Mouse (Mus musculus) forebrain, embryonic 14.5 days (tissue): ENCODE data around the gene Fbxo11. TPM values are rescaled to one million over a fixed set of nuclear protein-coding genes. Genes with fewer than 3 reads are reported as not detected.

ENCODE experiments used
- ATAC-seq: fragments of 200-750 bp; cut with Nextera tagmentation; 2 replicates; pipeline ENCODE4 v1.8.0; 2017; ENCODE audit warnings: mild to moderate bottlenecking, moderate library complexity
- DNase-seq: peaks from one replicate; pipeline ENCODE4 v3.0.0-alpha.2; 2015; ENCODE audit warnings: low spot score
- H3K27ac ChIP-seq: fragments of 300-500 bp; sonication (generic); 2 replicates; pipeline ENCODE4 v1.5.1; 2014; ENCODE audit warnings: low read depth, mild to moderate bottlenecking, control low read depth, low read length, moderate library complexity
- H3K27me3 ChIP-seq: fragments of 300-500 bp; sonication (generic); replicated peaks from 2 replicates; pipeline ENCODE4 v1.6.1; 2014; ENCODE audit warnings: low read length, control low read depth, mixed read lengths; ENCODE audit not compliant: control insufficient read depth, insufficient read depth
- H3K36me3 ChIP-seq: fragments of 300-500 bp; sonication (generic); 2 replicates; pipeline ENCODE4 v1.6.1; 2014; ENCODE audit warnings: low read length, control low read depth; ENCODE audit not compliant: control insufficient read depth, insufficient read depth
- H3K4me1 ChIP-seq: fragments of 300-500 bp; sonication (generic); 2 replicates; pipeline ENCODE4 v1.6.1; 2014; ENCODE audit warnings: antibody characterized with exemption, low read length, control low read depth; ENCODE audit not compliant: control insufficient read depth, insufficient read depth
- H3K4me2 ChIP-seq: fragments of 300-500 bp; sonication (generic); 2 replicates; pipeline ENCODE4 v1.6.1; 2014; ENCODE audit warnings: mild to moderate bottlenecking, control low read depth, low read length
- H3K4me3 ChIP-seq: fragments of 300-500 bp; sonication (generic); 2 replicates; pipeline ENCODE4 v1.5.1; 2014; ENCODE audit warnings: low read depth, low read length, control low read depth
- H3K9ac ChIP-seq: fragments of 300-500 bp; sonication (generic); 2 replicates; pipeline ENCODE4 v1.6.1; 2014; ENCODE audit warnings: mild to moderate bottlenecking, low read length, control low read depth, moderate library complexity
- H3K9me3 ChIP-seq: fragments of 300-500 bp; sonication (generic); replicated peaks from 2 replicates; pipeline ENCODE4 v1.6.1; 2016; ENCODE audit warnings: low read length, control low read depth, mixed read lengths; ENCODE audit not compliant: control insufficient read depth
- WGBS: fragments of 180-500 bp; shearing (Covaris S2); extraction: QIAGEN DNeasy Blood & Tissue Kit; methylation state at CpG from one replicate; pipeline ENCODE4 v1.1.7; 2014; 5-methylcytosine and 5-hydroxymethylcytosine counted together
- polyA plus RNA-seq: library from polyadenylated mRNA; unstranded; fragments of >200 nt; fragmentation: Nextera tagmentation; extraction: Ambion mirVana; gene quantifications from 2 replicates; pipeline ENCODE4 v1.2.1, GENCODE M21; 2014

Fbxo11 gene
- polyA plus RNA-seq, 1 experiment from 2014 or later: 39.6 TPM

DNA sequence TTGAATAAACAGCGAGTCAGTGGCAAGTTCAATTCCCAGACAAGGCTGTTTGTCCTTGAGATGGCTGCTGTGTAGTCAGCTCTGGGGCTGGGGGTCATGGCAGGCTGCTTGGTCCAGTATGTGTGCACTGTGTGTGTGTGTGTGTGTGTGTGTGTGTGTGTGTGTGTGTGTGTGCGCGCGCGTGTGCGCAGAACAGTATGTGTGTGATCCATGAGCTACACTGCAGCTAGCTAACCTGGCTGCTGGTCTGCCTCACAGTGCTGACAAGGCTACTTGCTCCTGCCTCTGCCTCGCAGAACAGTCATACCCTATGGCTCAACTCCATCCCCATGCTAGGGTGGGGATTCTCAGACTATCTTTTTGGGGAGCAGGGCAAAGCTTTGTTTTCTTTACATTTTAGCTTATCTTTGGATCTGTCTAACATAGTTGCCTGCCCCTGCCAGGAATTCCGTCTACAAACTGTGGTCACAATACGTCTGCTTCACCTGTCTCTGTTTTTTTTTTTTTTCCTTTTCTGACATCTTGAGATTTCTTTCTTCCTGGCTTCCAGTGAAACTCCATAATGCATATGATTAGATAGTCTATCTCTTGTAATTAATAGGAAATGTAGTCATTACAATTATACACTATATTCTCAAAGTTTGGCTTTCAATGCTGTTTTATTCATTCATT is 33.2 kb upstream of the Fbxo11 start:
- 87% methylated on average over 9 of the region's 9 CpGs for WGBS
- no peaks in the 10 kb centered on the region for H3K27me3 ChIP-seq
- no peak for DNase-seq
- H3K27ac ChIP-seq: no peak overlapping the region
- no peaks in the 10 kb centered on the region for H3K4me1 ChIP-seq
- ATAC-seq: no peak
- no peaks in the 10 kb centered on the region for H3K36me3 ChIP-seq
- H3K9me3 ChIP-seq: no peaks in the 10 kb centered on the region
- no peak overlapping the region for H3K4me2 ChIP-seq
- no peak overlapping the region for H3K4me3 ChIP-seq
- H3K9ac ChIP-seq: no peak overlapping the region

- Histone ChIP-seq H3K27me3 (no peaks in the 10 kb centered on the region), H3K36me3 (no peaks in the 10 kb centered on the region), H3K9ac (no peak overlapping the region), H3K9me3 (no peaks in the 10 kb centered on the region), H3K4me2 (no peak overlapping the region), H3K4me3 (no peak overlapping the region), H3K4me1 (no peaks in the 10 kb centered on the region), H3K27ac (no peak overlapping the region)
- 86% methylated on average over 3 of the region's 3 CpGs for WGBS
- ATAC-seq: no peak
- no peak for DNase-seq
These were observed 32.5 kb upstream of the Fbxo11 start for GRCm38 (mm10) chr17:88097543-88097942.

DNA sequence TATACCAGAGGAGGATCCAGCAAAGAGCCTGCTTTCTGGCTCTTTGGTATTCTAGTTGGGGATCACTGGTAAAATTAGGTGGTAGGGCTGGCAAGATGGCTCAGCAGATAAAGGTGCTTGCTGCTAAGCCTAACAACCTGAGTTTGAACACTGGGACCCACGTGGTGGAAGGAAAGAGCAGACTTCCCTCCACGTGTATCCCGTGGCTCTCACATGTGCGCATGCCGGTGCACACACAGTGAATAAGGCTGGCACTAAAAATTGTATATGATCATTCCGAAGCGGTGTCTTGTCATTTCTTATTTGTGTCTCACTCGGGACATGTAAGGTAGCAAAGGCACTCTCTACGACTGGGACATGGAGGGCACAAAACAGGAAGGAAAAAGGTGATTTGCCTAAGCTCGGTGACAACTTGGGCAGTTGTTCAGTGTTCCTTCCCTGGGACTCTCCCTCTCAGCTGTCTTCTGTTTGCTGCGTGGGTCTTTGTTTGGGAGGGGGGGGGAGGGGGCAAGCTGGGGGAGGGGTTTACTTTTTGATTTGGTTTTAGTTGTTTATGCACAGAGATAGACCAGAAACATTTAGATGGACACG is 31.8 kb upstream of the Fbxo11 start:
- Histone ChIP-seq H3K27ac (no peak overlapping the region), H3K4me3 (no peak overlapping the region), H3K36me3 (no peaks in the 10 kb centered on the region), H3K4me1 (no peaks in the 10 kb centered on the region), H3K9me3 (no peaks in the 10 kb centered on the region), H3K4me2 (no peak overlapping the region), H3K27me3 (no peaks in the 10 kb centered on the region), H3K9ac (no peak overlapping the region)
- WGBS: 90% methylated on average over 12 of the region's 12 CpGs
- ATAC-seq: no peak
- DNase-seq: no peak

DNA sequence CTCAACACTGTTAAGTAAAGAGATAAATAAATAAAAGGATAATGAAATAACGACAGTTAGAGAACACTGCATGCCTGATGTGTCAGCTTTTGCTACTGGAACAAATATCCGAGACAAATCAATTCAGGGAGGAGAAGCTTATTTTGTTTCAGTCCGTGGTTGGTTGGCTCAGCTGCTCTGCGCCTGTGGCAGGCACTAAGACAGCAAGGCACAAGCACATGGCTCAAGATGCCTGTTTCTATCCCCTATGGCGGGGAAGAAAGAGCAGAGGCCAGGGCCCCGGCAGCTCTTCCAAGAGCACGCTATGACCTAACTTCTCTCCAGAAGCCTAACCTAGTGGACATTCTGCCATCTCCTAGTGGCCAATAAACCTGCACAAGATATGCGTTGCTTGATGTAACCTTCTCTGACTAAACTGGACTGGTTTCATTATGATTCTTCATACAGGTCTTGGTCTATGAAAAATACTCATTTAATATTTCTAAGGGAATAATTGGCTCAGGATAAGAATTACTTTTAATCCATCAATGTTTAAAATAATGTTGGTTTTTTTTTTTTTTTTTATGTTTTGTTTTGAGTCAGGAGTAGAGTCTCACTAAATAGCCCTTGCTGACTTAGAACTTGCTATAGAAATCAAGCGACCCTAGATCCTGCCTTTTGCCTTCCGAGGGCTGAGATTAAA is 30.6 kb upstream of the Fbxo11 start:
- no peak overlapping the region for H3K4me3 ChIP-seq
- H3K9ac ChIP-seq: no peak overlapping the region
- no peak overlapping the region for H3K4me2 ChIP-seq
- no peak for ATAC-seq
- WGBS: 89% methylated on average over 10 of the region's 10 CpGs
- no peak overlapping the region for H3K27ac ChIP-seq
- H3K9me3 ChIP-seq: no peaks in the 10 kb centered on the region
- no peaks in the 10 kb centered on the region for H3K4me1 ChIP-seq
- H3K36me3 ChIP-seq: no peaks in the 10 kb centered on the region
- H3K27me3 ChIP-seq: no peaks in the 10 kb centered on the region
- DNase-seq: no peak

DNA sequence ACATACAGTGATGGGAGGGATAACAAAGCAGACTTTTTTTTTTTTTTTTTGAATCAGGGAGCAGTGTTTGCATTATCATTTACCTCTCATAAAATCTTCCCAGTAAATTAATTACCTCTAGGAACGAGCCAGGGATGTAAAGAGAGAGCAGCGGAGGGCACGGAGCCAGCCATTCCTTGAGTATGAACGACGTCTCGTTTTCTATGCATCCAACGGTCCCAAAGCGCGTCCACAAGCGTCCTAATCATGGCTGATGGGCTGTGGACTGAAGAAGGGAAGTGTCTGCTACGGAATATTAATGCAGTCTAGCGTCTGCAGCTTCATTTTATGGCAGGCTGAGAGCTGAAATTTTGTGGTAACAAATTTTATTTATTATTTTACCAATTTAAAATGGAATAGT is 29.2 kb upstream of the Fbxo11 start:
- H3K4me3 ChIP-seq: no peak overlapping the region
- peak overlapping the region; percentile 21; the same call in 1 of the 2 replicates for H3K4me2 ChIP-seq
- DNase-seq (peak; percentile 64), ATAC-seq (peak; percentile 55; the same call in 1 of the 2 replicates)
- H3K27ac ChIP-seq: peak overlapping the region; percentile 44; the same call in 1 of the 2 replicates
- no peaks in the 10 kb centered on the region for H3K4me1 ChIP-seq
- WGBS: 37% methylated on average over 12 of the region's 12 CpGs
- H3K9ac ChIP-seq: no peak overlapping the region
- H3K9me3 ChIP-seq: no peaks in the 10 kb centered on the region
- no peaks in the 10 kb centered on the region for H3K27me3 ChIP-seq
- H3K36me3 ChIP-seq: no peaks in the 10 kb centered on the region

- peak; percentile 64 for DNase-seq
These were observed 28.7 kb upstream of the Fbxo11 start for GRCm38 (mm10) chr17:88093798-88094197.

DNA sequence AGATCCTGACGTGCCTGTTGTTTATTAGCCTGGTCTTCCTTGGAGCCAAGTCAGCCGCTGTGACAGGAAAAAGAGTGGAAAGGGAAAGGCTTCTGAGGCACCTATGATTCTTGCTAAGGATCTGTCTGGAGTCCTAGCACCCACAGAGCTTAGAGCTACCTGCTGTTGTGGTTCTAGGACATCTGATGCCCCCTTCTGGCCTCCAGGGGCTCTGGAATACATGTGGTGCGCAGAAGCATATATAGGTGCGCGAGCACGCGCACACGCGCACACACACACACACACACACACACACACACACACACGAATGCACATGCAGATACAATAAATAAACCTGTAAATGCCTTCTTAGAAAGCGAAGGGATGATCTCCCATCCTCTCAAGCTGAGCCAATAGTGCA is 20.9 kb upstream of the Fbxo11 start:
- no peak for DNase-seq
- Histone ChIP-seq H3K27me3 (no peaks in the 10 kb centered on the region), H3K36me3 (no peaks in the 10 kb centered on the region), H3K27ac (no peak overlapping the region), H3K4me1 (no peaks in the 10 kb centered on the region), H3K4me3 (no peak overlapping the region), H3K9ac (no peak overlapping the region), H3K9me3 (no peaks in the 10 kb centered on the region), H3K4me2 (no peak overlapping the region)
- 92% methylated on average over 11 of the region's 11 CpGs for WGBS
- no peak for ATAC-seq

More at GRCm38 (mm10) chr17:88093798-88094197, 28.7 kb upstream of the Fbxo11 start:
- peak overlapping the region; percentile 21; the same call in 1 of the 2 replicates for H3K4me2 ChIP-seq
- H3K27me3 ChIP-seq: no peaks in the 10 kb centered on the region
- no peak overlapping the region for H3K4me3 ChIP-seq
- H3K4me1 ChIP-seq: no peaks in the 10 kb centered on the region
- WGBS: 58% methylated on average over 10 of the region's 10 CpGs
- no peaks in the 10 kb centered on the region for H3K36me3 ChIP-seq
- peak overlapping the region; percentile 44; the same call in 1 of the 2 replicates for H3K27ac ChIP-seq
- ATAC-seq: peak; percentile 58
- no peaks in the 10 kb centered on the region for H3K9me3 ChIP-seq
- H3K9ac ChIP-seq: no peak overlapping the region

DNA sequence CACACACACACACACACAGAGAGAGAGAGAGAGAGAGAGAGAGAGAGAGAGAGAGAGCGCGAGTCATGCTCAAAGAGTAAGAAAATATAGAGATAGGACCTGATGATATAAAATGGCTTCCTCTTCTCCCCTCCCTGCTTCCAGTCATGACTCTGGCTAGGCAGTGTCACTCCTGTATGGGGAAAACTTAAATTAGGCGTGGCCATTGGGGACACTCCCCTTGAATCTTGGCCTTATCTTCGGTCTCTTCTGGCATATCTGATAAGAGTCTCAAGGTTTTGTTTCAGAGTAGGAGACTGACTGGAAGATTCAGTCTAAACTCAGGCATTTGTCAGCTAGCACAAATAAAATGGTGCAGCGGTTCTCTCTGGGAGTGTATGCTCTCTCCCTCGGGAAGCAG is 16.4 kb upstream of the Fbxo11 start:
- Histone ChIP-seq H3K27me3 (no peaks in the 10 kb centered on the region), H3K4me1 (no peaks in the 10 kb centered on the region), H3K4me3 (no peak overlapping the region), H3K4me2 (no peak overlapping the region), H3K9me3 (no peaks in the 10 kb centered on the region), H3K27ac (no peak overlapping the region), H3K36me3 (no peaks in the 10 kb centered on the region), H3K9ac (no peak overlapping the region)
- DNase-seq (no peak), ATAC-seq (no peak)
- WGBS: 94% methylated on average over 6 of the region's 6 CpGs

GRCm38 (mm10) chr17:88079771-88080170 is 14.7 kb upstream of the Fbxo11 start:
- Histone ChIP-seq H3K27me3 (no peaks in the 10 kb centered on the region), H3K4me1 (no peaks in the 10 kb centered on the region), H3K9ac (no peak overlapping the region), H3K4me3 (no peak overlapping the region), H3K4me2 (no peak overlapping the region), H3K27ac (no peak overlapping the region), H3K36me3 (no peaks in the 10 kb centered on the region), H3K9me3 (no peaks in the 10 kb centered on the region)
- WGBS: 88% methylated on average over 8 of the region's 8 CpGs
- DNase-seq (no peak), ATAC-seq (no peak)
